10 mouse cellular contexts compared by ENCODE assay signal in genomic region chr9:14010261-14010949, GRCm38 (mm10).
DNase-seq lines count a peak whose midpoint lies in the region; ATAC-seq and TF ChIP-seq lines count a peak whose summit lies in the region.
"Had no signal": no experiment of that assay in that cellular context is flagged by ENCODE, and none has a peak within 500 bp of the region (broad histone marks: within the 10 kb centered on the region; RNA-seq: fewer than 3 reads in every experiment).

No protein-coding gene starts in this region.

- 53% methylated on average over 5 of the region's 5 CpGs for WGBS in forebrain, postnatal 0 days
- 53% methylated on average over 5 of the region's 5 CpGs for WGBS in forebrain, embryonic 16.5 days
- 56% methylated on average over 5 of the region's 5 CpGs for WGBS in midbrain, postnatal 0 days
- 56% methylated on average over 5 of the region's 5 CpGs for WGBS in midbrain, embryonic 13.5 days
- WGBS in kidney, embryonic 15.5 days = 41% methylated on average over 5 of the region's 5 CpGs

- no peak overlapping the region for H3K9ac ChIP-seq in forebrain, postnatal 0 days
- H3K9ac ChIP-seq in forebrain, embryonic 16.5 days (replicated peaks; ENCODE audit: low read depth, low read length) = no peak overlapping the region
- no peak overlapping the region for H3K9ac ChIP-seq in midbrain, postnatal 0 days (replicated peaks; ENCODE audit: low read length, poor library complexity, severe bottlenecking)
- no peak overlapping the region for H3K9ac ChIP-seq in midbrain, embryonic 13.5 days (replicated peaks)
- no peak overlapping the region for H3K9ac ChIP-seq in kidney, embryonic 15.5 days
- H3K9ac ChIP-seq: hindbrain, embryonic 15.5 days had no signal

- H3K36me3 ChIP-seq in forebrain, postnatal 0 days (ENCODE audit: insufficient read depth) = no peaks in the 10 kb centered on the region
- no peaks in the 10 kb centered on the region for H3K36me3 ChIP-seq in forebrain, embryonic 16.5 days (ENCODE audit: control insufficient read depth, insufficient read depth)
- no peaks in the 10 kb centered on the region for H3K36me3 ChIP-seq in midbrain, postnatal 0 days (ENCODE audit: insufficient read depth, low read length)
- H3K36me3 ChIP-seq in midbrain, embryonic 13.5 days = no peaks in the 10 kb centered on the region
- H3K36me3 ChIP-seq in kidney, embryonic 15.5 days = no peaks in the 10 kb centered on the region
- H3K36me3 ChIP-seq: hindbrain, embryonic 15.5 days had no signal

- no peak overlapping the region for H3K4me2 ChIP-seq in forebrain, postnatal 0 days (ENCODE audit: low read depth)
- H3K4me2 ChIP-seq in forebrain, embryonic 16.5 days (ENCODE audit: low read length) = no peak overlapping the region
- no peak overlapping the region for H3K4me2 ChIP-seq in midbrain, postnatal 0 days (ENCODE audit: low read depth, low read length, poor library complexity, severe bottlenecking)
- H3K4me2 ChIP-seq in midbrain, embryonic 13.5 days (replicated peaks) = no peak overlapping the region
- no peak overlapping the region for H3K4me2 ChIP-seq in kidney, embryonic 15.5 days
- H3K4me2 ChIP-seq: hindbrain, embryonic 15.5 days had no signal

- no peak; the same call in 1 of the 2 replicates for ATAC-seq in forebrain, postnatal 0 days
- ATAC-seq in forebrain, embryonic 16.5 days = no peak
- ATAC-seq in midbrain, postnatal 0 days (ENCODE audit: low FRiP score) = no peak
- ATAC-seq in midbrain, embryonic 13.5 days = no peak
- no peak for ATAC-seq in kidney, embryonic 15.5 days (replicated peaks; ENCODE audit: low FRiP score)

- no peaks in the 10 kb centered on the region for H3K9me3 ChIP-seq in forebrain, postnatal 0 days (ENCODE audit: low read length)
- no peaks in the 10 kb centered on the region for H3K9me3 ChIP-seq in forebrain, embryonic 16.5 days (ENCODE audit: control insufficient read depth, low read length)
- H3K9me3 ChIP-seq in midbrain, postnatal 0 days (ENCODE audit: low read length) = no peaks in the 10 kb centered on the region
- H3K9me3 ChIP-seq in midbrain, embryonic 13.5 days = no peaks in the 10 kb centered on the region
- peaks cover 5% of the 10 kb centered on the region; the same call in 1 of the 2 replicates for H3K9me3 ChIP-seq in kidney, embryonic 15.5 days (replicated peaks)
- H3K9me3 ChIP-seq: hindbrain, embryonic 15.5 days had no signal

- TF ChIP-seq CTCF in forebrain, postnatal 0 days (IDR thresholded peaks at IDR 0.05; ENCODE audit: low read depth) = 0 out of 2 replicates have a peak, but pooled peaks have one; percentile 17
- TF ChIP-seq CTCF in midbrain, postnatal 0 days (IDR thresholded peaks at IDR 0.05) = peak; percentile 44

- no peaks in the 10 kb centered on the region for H3K27me3 ChIP-seq in forebrain, postnatal 0 days (ENCODE audit: insufficient read depth, low read length)
- no peaks in the 10 kb centered on the region for H3K27me3 ChIP-seq in forebrain, embryonic 16.5 days (replicated peaks; ENCODE audit: control insufficient read depth, insufficient read depth, low read length)
- H3K27me3 ChIP-seq in midbrain, postnatal 0 days (ENCODE audit: insufficient read depth, low read length) = no peaks in the 10 kb centered on the region
- no peaks in the 10 kb centered on the region for H3K27me3 ChIP-seq in midbrain, embryonic 13.5 days
- H3K27me3 ChIP-seq in kidney, embryonic 15.5 days = no peaks in the 10 kb centered on the region
- H3K27me3 ChIP-seq: hindbrain, embryonic 15.5 days had no signal

- no peak overlapping the region for H3K27ac ChIP-seq in forebrain, postnatal 0 days (ENCODE audit: low read depth, low read length)
- H3K27ac ChIP-seq in forebrain, embryonic 16.5 days (ENCODE audit: low read length) = no peak overlapping the region
- no peak overlapping the region for H3K27ac ChIP-seq in midbrain, postnatal 0 days (ENCODE audit: low read depth, low read length)
- H3K27ac ChIP-seq in midbrain, embryonic 13.5 days = no peak overlapping the region
- H3K27ac ChIP-seq in kidney, embryonic 15.5 days = no peak overlapping the region
- H3K27ac ChIP-seq: hindbrain, embryonic 15.5 days had no signal

- H3K4me3 ChIP-seq in forebrain, postnatal 0 days (ENCODE audit: low read depth, low read length) = no peak overlapping the region
- no peak overlapping the region for H3K4me3 ChIP-seq in forebrain, embryonic 16.5 days (replicated peaks; ENCODE audit: low read length)
- H3K4me3 ChIP-seq in midbrain, postnatal 0 days (ENCODE audit: low read depth, low read length) = no peak overlapping the region
- H3K4me3 ChIP-seq in midbrain, embryonic 13.5 days (replicated peaks) = no peak overlapping the region
- H3K4me3 ChIP-seq in kidney, embryonic 15.5 days (replicated peaks) = no peak overlapping the region
- H3K4me3 ChIP-seq: hindbrain, embryonic 15.5 days had no signal

- H3K4me1 ChIP-seq in forebrain, postnatal 0 days (ENCODE audit: insufficient read depth) = no peaks in the 10 kb centered on the region
- no peaks in the 10 kb centered on the region for H3K4me1 ChIP-seq in forebrain, embryonic 16.5 days (replicated peaks; ENCODE audit: control insufficient read depth, insufficient read depth, low read length)
- no peaks in the 10 kb centered on the region for H3K4me1 ChIP-seq in midbrain, postnatal 0 days (ENCODE audit: insufficient read depth, low read length)
- H3K4me1 ChIP-seq in midbrain, embryonic 13.5 days (replicated peaks) = no peaks in the 10 kb centered on the region
- H3K4me1 ChIP-seq in kidney, embryonic 15.5 days = peaks cover 4% of the 10 kb centered on the region
- H3K4me1 ChIP-seq: hindbrain, embryonic 15.5 days had no signal

- no peak for DNase-seq in forebrain, postnatal 0 days
- no peak for DNase-seq in midbrain, postnatal 0 days (ENCODE audit: low spot score)
- DNase-seq in hindlimb bud, embryonic 11.5 days (ENCODE audit: extremely low spot score, low read depth, low spot score) = peak; percentile 64
- DNase-seq in spleen, adult 18-20 months = no peak
- DNase-seq in cerebellum, adult 9-10 months = no peak
- DNase-seq: cerebellum, adult 18-20 months had no signal
